Mouse (Mus musculus): ENCODE data around the gene Mknk2. TPM values are rescaled to one million over a fixed set of nuclear protein-coding genes. Genes with fewer than 3 reads are reported as not detected.

The Mknk2 gene
- total RNA-seq, 2 experiments from 2014 or later = 44.7 to 52.3 TPM

GRCm38 (mm10) chr10:80692249-80693165, 14.6 kb upstream of the Mknk2 start:
- no peak for DNase-seq

- peak in 1 of 2 experiments; percentile 50 for DNase-seq
These were observed 9.9 kb upstream of the Mknk2 start for GRCm38 (mm10) chr10:80687850-80688249.

GRCm38 (mm10) chr10:80686617-80687016, 8.7 kb upstream of the Mknk2 start:
- DNase-seq = no peak

GRCm38 (mm10) chr10:80684984-80685383, 7.1 kb upstream of the Mknk2 start:
- DNase-seq = no peak

GRCm38 (mm10) chr10:80684214-80684613, 6.3 kb upstream of the Mknk2 start:
- DNase-seq = no peak

GRCm38 (mm10) chr10:80683647-80684046, 5.7 kb upstream of the Mknk2 start:
- DNase-seq = no peak

GRCm38 (mm10) chr10:80682003-80682402, 4.1 kb upstream of the Mknk2 start:
- no peak for DNase-seq

GRCm38 (mm10) chr10:80680260-80680696, 2.4 kb upstream of the Mknk2 start:
- no peak for DNase-seq

- DNase-seq = no peak
These were observed 1.8 kb upstream of the Mknk2 start for GRCm38 (mm10) chr10:80679556-80680259.

- DNase-seq = no peak
These were observed 877 bp upstream of the Mknk2 start for GRCm38 (mm10) chr10:80678601-80679377.

GRCm38 (mm10) chr10:80677128-80677875, 610 bp downstream of the Mknk2 start:
- no peak for DNase-seq

- peak; percentile 99 for DNase-seq
These were observed 1.5 kb downstream of the Mknk2 start for GRCm38 (mm10) chr10:80676198-80676928.

- DNase-seq = peak in 1 of 2 experiments; percentile 48
These were observed 2.3 kb downstream of the Mknk2 start for GRCm38 (mm10) chr10:80675405-80676197.

- no peak for DNase-seq
These were observed 3.0 kb downstream of the Mknk2 start for GRCm38 (mm10) chr10:80674851-80675404.

GRCm38 (mm10) chr10:80674161-80674711, 3.7 kb downstream of the Mknk2 start:
- no peak for DNase-seq

- DNase-seq = no peak
These were observed 4.2 kb downstream of the Mknk2 start for GRCm38 (mm10) chr10:80673690-80674089.

- DNase-seq = no peak
These were observed 5.8 kb downstream of the Mknk2 start for GRCm38 (mm10) chr10:80671936-80672690.

- DNase-seq = no peak
These were observed 6.7 kb downstream of the Mknk2 start for GRCm38 (mm10) chr10:80671251-80671650.

- no peak for DNase-seq
These were observed 7.4 kb downstream of the Mknk2 start for GRCm38 (mm10) chr10:80670531-80670930.
